Mouse (Mus musculus): ENCODE measurements around the gene Vapb. TPM values are rescaled to one million over a fixed set of nuclear protein-coding genes. Genes with fewer than 3 reads are reported as not detected.
A peak's percentile ranks its signal among the peaks of the same experiment; 100 is the strongest.
"Not testable (repeated sequence)": the region's sequence is repeated elsewhere in the genome, so short reads cannot be mapped to it uniquely, and the experiment has no call there.

Vapb gene
- total RNA-seq (2021), result 10 to 100 TPM; 92.8 to 94.2 TPM

DNA sequence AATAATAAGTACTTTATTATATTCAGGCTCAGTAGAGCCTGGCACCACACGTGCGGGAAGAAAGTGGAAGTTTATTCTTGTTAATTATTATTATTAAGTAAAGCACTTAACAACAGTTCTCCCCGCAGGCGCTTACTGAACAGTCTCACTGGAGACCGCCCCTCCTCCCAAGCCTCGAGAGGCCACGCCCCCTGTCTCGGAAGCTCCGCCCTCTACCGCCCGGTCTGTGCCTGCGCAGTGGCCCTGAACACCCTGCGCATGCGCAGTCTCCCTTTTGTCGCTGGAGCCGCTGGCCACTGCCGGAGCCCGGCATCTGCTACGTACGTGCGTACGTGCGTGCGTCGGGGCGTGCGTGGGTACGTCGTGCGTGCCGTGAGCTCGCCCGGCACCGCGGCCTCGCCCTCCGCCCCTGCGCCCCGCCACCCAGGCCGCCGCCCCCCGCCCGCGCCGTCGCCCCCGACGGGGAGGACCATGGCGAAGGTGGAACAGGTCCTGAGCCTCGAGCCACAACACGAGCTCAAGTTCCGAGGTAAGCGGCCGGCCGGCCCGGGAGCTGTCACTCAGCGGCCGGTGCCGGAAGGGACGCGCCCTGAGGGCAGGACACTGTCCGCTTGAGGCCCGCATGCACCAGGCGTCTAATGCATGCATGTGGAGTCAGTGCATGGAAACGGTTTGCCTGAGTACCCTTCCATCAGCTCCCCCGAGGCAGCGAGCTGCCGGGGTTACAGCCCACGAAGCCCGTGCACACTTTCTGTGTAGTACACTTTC, at the start of gene Vapb:
TSS of gene Vapb (plus strand) at position 290 of the 768 bp plus-strand sequence.
- DNase-seq, result peak; percentile 100

DNA sequence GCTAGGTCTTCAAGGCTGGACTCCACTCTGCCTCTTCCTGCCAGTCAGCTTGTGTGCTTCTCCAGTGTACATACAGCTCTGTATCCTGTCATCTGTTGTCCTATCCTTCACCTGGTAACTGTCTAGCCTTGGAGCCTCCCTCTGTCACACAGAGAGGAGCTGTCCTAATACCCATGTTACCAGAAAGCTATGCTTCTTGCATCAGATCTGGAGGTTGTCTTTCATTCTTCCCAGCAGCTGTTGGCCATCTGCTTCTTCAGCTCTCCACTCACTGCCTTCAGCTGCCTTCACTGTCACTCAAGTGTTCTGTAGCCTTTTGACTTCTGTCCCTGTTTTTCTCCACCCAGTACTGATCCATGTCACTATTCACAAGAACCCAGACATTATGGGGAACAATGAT, 47.5 kb upstream of the Vapb start:
- DNase-seq, result no peak

DNA sequence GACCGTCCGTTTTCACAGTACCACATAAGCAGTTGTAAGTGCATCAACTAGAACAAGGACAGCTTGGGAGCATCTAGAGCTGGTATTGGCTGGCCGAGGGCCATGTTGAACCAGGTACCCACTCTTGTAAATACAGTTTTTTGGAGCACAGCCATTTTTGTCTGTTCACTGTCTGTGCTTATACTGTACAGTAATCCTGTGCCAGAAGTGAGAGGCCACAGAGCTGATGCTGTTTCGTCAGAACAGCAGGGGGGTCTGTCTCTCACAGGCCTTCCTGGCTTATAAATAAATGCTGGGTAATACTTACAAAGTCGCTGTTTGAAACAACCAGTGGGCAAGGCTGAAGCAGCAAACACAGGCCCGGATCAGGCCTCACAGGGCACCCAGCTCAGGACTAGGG, 45.6 kb upstream of the Vapb start:
- DNase-seq, result no peak

DNA sequence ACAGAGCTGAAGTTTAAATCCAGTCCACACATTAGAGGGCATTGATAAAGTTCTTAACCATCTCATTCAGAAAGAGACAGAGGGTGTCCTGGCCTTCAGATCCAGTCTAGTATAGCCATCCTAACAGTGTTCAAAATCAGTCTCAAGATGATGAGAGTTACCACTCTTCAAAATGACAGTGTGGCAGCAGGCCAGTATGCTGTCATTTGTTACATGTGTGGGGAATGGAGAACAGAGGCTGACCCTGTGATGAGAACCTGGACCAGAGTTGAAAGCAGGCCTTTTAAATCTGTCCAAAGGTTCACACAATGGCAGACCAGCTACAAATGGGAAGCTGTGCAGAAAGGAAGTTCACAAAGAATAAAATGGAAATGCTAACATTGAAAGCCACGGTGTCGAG, 44.6 kb upstream of the Vapb start:
- DNase-seq, result peak; percentile 69

DNA sequence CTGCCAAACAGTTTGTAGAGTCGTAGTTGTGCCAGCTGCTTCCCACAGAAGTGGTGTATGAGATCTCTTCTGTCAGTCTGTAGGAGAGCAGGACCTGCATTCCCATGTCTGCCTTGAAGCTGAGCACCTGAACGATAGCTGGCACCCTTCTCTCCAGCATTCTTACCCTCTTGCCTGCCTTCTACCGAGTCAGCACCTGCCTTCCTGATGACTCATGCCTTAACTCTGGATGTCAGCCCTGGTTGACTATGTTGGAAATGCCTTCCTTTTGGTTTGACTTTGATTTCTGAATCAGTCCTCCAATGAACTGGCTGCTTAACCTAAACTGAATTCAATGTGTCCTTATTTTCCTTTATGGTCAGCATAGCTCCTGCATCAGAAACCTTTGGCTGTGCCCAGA, 38.5 kb upstream of the Vapb start:
- DNase-seq, result no peak

DNA sequence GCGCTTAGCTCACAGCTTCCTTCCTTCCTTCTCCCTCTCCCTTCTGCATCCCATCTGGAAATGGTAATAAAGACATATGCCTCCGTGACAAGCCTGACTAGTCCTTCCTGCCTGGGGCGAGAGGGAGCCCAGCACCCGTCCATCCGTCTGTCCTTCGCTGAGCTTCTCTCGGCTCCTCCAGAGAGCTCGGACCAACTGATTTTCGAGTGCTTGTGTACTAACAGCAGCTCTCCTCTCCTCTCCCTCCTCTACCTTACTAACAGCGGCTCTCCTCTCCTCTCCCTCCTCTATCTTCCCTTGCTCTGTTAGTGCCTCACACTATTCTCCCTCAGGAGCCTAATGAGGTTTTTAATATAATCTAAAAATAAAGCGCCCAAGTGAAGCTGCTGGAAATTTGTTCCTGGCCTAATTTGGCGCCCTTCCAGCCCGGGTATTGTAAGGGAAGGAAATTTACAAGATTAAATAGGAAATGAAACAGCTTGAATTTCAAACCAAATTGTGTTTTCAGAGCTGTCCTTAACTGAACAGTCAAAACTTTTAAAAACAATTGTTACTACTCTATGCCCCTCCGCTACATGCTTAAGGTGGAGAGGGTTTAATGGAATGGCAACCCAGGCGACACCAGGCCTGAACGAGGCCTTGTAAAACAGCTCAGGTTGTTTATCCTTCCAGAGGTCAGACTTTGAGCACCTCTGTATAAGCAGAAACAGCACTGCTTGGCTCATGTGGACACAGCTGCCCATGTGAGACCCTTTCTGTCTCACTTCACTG, 35.0 kb upstream of the Vapb start:
- peak; percentile 65 for DNase-seq

DNA sequence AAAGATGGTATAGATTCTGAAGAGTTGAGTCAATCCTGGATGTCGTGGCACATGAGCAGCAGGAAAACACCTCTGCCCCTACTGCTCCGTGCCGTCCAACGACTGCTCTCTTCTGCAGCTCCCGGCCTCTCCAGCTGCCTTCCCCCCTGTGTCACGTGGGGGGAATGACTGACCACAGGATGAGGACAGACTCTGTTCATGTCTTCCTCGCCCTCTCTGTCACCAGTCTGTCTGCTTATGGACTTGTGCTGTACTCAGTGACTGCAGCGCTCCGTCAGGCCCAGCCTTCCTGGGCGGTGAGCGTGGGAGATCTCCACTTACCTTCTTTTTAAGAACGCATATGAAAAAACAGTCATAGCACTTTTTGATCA, 34.5 kb upstream of the Vapb start:
- DNase-seq, result no peak

DNA sequence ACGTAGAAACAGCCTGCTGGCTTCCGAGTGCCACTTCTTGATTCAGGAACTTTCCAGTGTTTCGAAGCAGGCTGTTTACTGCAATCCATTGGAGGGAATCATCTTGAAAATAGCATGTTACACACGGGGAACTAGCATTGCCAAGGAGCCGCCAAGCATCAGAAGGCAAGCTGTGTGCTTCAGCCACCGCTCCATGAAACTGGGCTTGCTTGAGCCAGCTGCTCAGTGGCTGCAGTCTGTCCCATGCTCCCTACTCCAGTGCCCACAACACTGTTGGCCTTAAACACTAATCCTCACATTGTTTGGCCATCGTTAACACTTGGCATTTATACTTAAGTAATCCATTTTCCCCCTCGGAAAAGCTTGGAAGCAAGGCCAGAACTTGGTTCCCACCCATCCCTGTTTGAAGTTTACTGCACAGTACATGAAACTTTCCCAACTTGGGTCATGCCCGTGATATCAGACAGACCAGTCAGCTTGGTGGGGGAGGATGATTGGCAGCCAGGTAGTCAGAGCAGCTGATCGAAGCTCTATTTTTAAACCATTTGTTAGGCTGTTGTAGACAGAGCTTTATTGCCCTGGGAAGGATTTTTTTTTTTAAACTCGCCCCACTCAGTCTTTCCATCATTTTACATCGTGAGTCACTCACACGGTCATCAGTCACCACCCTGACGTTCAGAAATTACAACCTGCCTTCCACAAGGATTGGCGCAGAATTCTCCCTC, 31.3 kb upstream of the Vapb start:
- DNase-seq, result peak; percentile 24

DNA sequence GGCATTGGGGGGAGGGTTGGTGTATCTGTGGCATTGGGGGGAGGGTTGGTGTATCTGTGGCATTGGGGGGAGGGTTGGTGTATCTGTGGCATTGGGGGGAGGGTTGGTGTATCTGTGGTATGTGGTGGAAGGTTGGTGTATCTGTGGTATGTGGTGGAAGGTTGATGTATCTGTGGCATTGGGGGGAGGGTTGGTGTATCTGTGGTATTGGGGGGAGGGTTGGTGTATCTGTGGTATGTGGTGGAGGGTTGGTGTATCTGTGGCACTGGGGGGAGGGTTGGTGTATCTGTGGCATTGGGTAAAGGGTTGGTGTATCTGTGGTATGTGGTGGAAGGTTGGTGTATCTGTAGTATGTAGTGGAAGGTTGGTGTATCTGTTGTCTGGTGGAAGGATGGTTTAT, 29.7 kb upstream of the Vapb start:
- DNase-seq, result not testable (repeated sequence)

DNA sequence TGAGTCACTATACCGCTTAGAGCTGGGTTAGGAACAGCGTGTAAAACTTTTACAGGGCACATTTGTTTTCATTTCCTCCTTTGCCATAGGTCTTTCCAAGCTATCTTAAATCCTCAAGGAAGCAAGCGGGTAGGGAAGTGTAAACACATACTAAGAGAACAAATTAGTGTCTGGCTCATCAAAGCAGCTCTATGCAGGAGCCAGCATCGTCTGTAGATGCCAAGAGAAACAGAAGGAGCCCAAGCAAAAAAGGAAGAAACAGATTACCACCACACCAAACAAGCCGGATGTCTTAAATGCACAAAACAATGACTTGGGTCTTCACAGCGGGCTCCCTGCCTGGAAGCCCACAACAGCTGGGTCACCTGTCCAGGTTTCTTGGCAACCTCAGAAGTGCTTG, 27.1 kb upstream of the Vapb start:
- no peak for DNase-seq

DNA sequence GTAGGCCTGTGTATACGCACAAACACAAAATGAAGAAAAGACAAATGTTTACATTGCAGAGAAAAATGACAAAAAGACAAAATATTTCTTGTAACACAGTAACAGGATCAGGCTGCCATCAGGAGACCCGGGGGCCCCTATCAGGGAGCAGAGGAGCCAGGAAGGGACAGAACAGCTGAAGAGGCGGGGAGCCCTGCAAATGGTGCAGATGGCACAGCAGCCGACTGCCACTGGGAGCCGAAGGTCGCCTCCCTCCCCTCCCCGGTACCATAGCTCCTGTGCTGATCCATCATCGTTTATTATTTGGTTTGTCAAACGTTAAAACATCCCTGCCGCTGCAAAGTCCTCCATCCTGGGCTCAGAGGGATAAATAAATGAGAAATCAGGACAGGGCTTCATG, 24.7 kb upstream of the Vapb start:
- no peak for DNase-seq

DNA sequence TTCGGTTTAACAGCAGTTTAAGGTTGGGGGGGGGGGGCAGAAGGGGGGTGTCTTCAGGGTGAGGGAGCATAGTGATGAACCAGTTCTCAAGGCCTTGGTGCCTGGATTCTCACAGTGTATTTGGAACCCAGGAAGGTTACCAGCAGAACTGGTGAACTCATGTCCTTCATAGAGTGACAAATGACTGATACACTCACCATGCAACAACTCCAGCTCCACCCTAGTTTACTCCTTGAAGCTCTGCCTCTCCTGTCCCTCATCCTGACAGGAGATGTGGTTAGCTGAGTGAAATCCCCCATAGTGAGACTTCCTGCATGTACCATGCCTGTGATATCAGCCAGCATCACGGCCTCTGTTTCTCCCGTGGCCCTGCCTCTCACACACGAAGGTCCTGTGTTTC, 24.1 kb upstream of the Vapb start:
- no peak for DNase-seq

DNA sequence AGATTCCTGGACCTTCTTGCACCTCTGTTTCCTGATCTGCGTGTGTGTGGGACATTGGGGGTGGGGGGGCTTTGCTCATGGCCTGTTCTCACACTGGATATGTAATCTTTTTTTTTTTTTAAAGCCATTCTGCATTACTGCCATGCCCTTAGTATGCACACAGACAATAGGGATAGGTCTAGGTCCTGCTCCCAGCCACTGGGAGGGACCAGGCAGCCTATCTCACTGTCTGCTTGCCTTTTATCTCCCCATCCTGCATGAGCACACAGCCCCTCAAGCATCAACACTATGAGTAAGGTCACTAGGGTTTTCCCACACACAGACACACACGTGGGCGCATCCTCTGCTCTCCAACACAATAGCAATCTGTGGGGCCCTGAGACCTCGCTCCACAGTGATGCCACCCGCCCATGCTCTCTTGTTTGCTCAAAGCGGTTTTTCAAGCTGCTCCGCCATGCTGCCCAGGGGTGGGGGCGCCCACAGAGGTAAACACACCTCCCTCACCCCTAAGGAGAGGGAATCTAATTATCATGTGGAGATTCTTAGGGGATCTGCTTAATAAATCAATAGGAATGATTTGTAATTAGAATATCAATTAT, 22.6 kb upstream of the Vapb start:
- DNase-seq, result no peak

DNA sequence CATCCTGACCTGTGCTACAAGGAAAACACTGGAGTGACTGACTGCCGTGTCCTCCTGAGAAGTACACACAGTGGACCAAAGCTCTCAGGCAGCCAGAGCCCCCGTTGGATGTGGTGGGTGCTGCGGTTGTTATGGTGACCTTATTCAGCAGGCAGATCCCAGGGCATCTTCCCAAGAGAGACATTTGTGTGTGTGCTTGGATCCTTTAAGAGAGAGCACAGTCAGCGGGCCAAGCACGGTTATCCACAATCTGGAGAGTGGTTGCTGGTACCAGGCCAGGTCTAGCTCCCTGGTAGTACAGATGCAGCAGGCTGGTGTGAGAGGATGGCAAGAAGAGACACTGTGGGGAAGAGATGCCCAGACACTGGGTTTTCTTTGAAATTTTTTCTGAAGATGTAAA, 20.3 kb upstream of the Vapb start:
- DNase-seq, result no peak

DNA sequence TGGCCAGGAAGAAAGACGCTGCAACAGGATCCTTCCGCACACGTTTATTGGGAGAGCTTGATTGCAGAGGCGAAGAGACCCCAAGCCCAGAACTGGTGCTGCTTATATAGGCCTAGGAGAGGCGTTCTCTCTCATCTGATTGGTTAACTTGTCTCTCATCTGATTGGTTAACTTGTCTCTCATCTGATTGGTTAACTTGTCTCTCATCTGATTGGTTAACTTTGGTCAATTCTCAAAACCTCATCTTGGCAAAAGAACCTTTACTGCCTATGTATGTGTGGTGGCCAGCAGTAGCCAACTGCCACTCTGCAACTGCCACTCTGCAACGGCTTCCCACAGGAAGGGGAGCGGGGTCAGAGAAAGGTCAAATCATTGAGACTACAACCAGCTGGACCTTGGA, 18.2 kb upstream of the Vapb start, which contains the start of gene 1700010B08Rik:
TSS of gene 1700010B08Rik (plus strand) at position 301 of the 400 bp plus-strand sequence.
- DNase-seq, result not testable (repeated sequence)

DNA sequence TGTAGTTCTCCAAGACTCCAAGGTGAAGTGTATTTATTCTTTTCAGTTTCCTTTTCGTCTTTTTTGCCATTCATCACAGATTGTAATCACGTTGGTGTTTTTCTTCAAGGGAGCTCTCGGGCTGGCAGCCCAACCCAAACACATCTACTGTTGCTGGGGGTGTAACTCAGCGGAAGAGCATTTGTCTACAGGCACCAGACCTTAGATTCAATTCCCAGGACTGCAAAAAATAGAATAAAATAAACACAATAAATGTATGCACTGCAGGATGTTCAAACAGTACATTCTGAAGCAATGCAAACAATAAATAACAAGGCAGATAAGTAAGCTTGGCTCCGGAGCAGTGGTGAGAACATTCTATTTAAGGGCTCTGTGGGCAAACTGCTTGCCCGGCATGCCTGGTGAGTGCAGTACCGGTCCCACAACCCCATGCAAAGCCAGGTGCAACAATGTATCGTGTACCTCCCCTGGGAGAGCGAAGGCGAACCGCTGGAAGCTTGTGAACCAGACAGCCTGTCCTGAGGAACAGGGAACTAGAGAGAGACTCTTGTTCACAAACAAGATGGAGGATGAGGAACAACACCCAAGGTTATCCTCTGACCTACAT, 15.0 kb upstream of the Vapb start:
- no peak for DNase-seq

DNA sequence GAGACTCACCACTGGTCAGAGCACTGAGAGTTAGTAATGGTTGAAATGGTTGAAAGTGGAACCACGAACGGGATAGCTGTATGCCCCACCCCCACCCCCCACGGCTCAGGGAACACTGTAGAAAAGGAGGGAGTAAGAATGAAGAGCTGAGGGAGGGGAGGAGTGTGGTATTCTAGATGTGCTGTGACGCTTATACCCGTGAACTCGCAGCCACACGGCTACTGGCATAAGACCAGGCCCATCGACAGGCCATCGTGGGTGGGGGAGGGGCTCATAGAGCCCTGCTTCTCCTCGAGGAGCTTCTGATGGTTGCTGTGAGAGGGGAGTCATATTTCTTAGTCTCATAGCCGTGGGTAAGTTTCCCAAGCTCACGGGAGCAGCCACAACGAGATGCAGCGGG, 12.9 kb upstream of the Vapb start:
- no peak for DNase-seq

DNA sequence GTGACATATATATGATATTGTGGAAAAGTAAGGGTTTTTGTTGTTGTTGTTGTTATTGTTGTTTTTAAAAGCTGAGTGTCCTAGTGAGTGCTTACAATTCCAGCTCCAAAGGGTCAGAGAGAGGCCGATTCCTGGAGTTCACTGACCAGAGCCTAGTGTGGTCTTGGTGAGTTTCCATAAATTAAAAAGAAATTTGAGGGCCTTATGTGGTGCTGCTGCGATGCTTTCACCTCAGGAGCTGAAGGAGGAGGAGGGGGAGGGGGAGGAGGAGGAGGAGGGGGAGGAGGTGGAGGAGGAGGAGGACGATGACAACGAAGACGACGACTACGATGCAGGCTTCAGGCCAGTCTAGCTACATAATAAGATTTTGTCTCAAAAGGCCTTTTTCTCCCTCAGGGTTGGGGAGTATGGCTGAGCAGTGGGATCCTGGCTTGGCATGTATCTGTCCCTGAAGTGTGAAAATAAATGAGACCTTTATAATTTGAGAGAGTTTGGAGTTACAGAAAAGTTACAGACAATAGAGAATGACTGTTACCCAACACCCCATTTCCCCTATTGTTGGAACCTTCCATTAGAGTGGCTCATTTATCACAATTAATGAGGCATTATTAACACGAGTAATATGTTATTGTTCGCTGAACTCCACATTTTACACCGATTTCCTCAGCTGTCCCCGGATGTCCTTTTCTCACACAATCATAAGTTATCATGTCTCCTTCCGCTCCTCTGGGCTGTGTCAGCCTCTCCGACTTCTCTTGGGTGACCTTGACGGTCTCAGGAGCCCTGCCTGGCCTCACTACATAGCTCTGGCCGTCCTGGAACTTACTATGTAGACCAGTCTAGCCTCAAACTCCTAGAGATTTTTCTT, 12.1 kb upstream of the Vapb start:
- DNase-seq, result no peak

DNA sequence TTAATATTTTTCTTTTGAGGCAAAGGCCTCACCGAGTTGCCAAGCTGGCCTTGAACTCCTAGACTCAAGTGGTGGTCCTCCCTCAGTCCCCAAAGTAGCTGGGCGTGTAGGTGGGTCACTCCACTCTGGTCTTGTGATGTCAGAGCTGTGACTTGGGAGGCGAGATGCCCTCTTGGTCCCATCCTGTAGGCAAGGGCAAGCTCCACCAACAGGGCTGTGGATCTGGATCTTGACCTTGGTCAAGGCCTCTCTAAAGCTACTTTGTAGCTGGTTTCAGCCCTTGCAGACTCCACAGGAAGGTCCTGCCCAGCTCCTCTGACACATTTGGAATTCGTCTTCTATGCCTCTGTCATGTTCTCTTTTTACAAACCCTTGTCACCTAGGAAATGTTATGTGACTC, 11.5 kb upstream of the Vapb start:
- DNase-seq, result no peak

DNA sequence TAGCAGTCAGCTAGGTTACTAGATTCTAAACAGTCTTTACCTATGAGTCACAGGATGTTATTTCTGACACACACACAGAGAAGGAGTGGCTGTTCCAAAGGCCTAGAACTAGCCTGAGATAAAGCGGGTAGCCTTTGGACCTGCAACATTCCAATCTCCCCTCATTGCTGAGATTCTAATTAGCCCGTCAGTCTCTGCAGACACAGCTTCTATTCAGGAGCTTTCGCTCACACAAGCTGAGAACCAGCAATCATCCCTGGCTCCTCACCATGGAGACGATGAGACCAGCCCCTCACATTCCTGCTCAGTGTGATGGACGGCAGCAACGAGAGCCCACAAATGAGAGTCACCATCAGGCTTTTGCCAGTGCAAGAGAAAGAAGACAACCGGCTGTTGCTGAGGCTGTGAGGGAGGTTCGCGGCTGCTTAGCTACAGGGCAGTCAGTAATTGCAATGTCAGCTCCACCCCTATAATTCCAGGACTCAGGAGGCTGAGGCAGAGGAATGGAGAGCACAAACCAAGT, 6.8 kb upstream of the Vapb start:
- peak; percentile 25 for DNase-seq

DNA sequence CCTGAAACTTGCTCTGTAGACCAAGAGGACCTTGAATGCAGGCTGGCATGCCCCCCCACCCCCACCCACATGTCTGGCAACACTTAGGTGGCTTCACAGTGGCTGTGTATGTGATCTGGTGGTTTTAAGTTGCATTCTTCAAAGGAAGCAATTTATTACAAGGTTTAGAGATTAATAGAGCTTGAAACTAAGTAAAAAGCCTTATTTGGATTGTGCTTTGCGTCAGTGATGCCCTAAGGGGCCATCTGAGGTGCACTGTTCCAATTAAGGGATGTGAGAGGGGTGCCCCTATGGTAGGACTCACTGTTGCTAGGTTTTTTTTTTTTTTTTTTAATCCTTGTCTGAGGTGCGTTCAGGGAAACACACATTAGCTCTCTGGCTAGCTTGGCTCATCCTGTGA, 2.9 kb upstream of the Vapb start:
- DNase-seq, result no peak

Data from heart, postnatal 4 days (tissue).